Mouse (Mus musculus) liver, embryonic 14.5 days (tissue): ENCODE results near the gene Krt18.

Experiments
- CTCF ChIP-seq: IDR thresholded peaks from 2 replicates; pipeline ENCODE4 v1.5.1; 2016; ENCODE audit warnings: antibody characterized with exemption, low read depth, control low read depth
- EP300 ChIP-seq: IDR thresholded peaks from 2 replicates; pipeline ENCODE4 v1.6.1; 2016; ENCODE audit warnings: antibody characterized with exemption, low read depth

GRCm38 (mm10) chr15:102056495-102057174 lies 28.7 kb downstream of the Krt18 start:
- TF ChIP-seq CTCF (no peak), EP300 (no peak)
